Mouse (Mus musculus) kidney, embryonic 15.5 days (tissue): Measurements from ENCODE around the gene Dnm1l. TPM values are rescaled to one million over a fixed set of nuclear protein-coding genes. Genes with fewer than 3 reads are reported as not detected.
A peak's percentile ranks its signal among the peaks of the same experiment; 100 is the strongest.
"Not testable (repeated sequence)": the region's sequence is repeated elsewhere in the genome, so short reads cannot be mapped to it uniquely, and the experiment has no call there.

Source experiments
- ATAC-seq: fragments of 200-750 bp; cut with Nextera tagmentation; replicated peaks from 2 replicates; pipeline ENCODE4 v1.8.0; 2017; ENCODE audit warnings: moderate TSS enrichment; ENCODE audit not compliant: low FRiP score
- H3K27ac ChIP-seq: fragments of 300-500 bp; sonication (generic); 2 replicates; pipeline ENCODE4 v1.5.1; 2015; ENCODE audit warnings: mild to moderate bottlenecking, inconsistent platforms
- H3K27me3 ChIP-seq: fragments of 300-500 bp; sonication (generic); 2 replicates; pipeline ENCODE4 v1.6.1; 2015; ENCODE audit warnings: inconsistent platforms
- H3K36me3 ChIP-seq: fragments of 300-500 bp; sonication (generic); 2 replicates; pipeline ENCODE4 v1.6.1; 2015; ENCODE audit warnings: inconsistent platforms
- H3K4me1 ChIP-seq: fragments of 300-500 bp; sonication (generic); 2 replicates; pipeline ENCODE4 v1.6.1; 2015; ENCODE audit warnings: inconsistent platforms
- H3K4me2 ChIP-seq: fragments of 300-500 bp; sonication (generic); 2 replicates; pipeline ENCODE4 v1.6.1; 2015; ENCODE audit warnings: moderate library complexity, mild to moderate bottlenecking, inconsistent platforms
- H3K4me3 ChIP-seq: fragments of 300-500 bp; sonication (generic); replicated peaks from 2 replicates; pipeline ENCODE4 v1.5.1; 2015; ENCODE audit warnings: mild to moderate bottlenecking, inconsistent platforms
- H3K9ac ChIP-seq: fragments of 300-500 bp; sonication (generic); 2 replicates; pipeline ENCODE4 v1.6.1; 2015; ENCODE audit warnings: mild to moderate bottlenecking, inconsistent platforms
- H3K9me3 ChIP-seq: fragments of 300-500 bp; sonication (generic); replicated peaks from 2 replicates; pipeline ENCODE4 v1.6.1; 2016; ENCODE audit warnings: inconsistent platforms
- WGBS: fragments of 180-500 bp; shearing (Covaris S2); methylation state at CpG from one replicate; pipeline ENCODE4 v1.1.7; 2015; ENCODE audit warnings: mixed read lengths; 5-methylcytosine and 5-hydroxymethylcytosine counted together
- polyA plus RNA-seq: library from polyadenylated mRNA; unstranded; fragments of >200 nt; fragmentation: Nextera tagmentation; extraction: Ambion mirVana; gene quantifications from 2 replicates; pipeline ENCODE4 v1.2.1, GENCODE M21; 2015

Dnm1l gene
- 62.3 and 65.9 TPM in 2 replicates for polyA plus RNA-seq

DNA sequence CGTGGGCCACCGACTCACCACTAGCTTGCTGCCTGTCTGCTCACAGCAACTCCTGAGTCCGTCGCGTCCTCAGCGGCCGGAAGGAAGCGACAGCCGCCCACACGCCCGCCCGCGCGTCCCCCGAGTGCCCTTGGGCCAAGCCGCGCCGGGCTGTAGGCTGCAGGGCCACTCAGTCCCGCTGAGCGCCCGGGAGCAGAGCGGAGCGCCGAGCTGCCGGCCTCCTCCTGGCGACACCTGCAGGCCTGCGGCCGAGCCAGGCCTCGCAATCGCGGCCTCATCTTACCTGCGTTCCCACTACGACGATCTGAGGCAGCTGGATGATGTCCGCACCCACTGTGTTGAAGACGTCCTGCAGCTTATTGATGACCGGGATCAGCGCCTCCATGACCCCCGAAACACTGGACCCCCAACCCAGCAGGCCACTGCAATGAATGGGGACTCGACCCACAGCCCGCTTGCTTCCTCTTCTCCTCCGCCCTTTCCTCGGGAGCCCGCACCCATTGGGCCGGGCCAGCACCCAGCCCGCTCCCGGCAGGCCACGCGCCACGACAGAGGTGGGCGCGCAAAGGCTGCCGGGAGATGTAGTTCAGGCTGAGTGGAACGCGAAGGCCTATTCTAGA lies at the start of gene Dnm1l:
Dnm1l (minus strand) TSS at position 479 of the 620 bp plus-strand sequence.
- no peaks in the 10 kb centered on the region for H3K36me3 ChIP-seq
- H3K9me3 ChIP-seq = no peaks in the 10 kb centered on the region
- H3K27me3 ChIP-seq = no peaks in the 10 kb centered on the region
- peak within 1 kb of the TSS; percentile 78 for H3K9ac ChIP-seq
- peak; percentile 100 for ATAC-seq
- peak within 1 kb of the TSS; percentile 65 for H3K4me2 ChIP-seq
- peak within 1 kb of the TSS; percentile 94 for H3K27ac ChIP-seq
- H3K4me1 ChIP-seq = peaks cover 7% of the 10 kb centered on the region
- WGBS = under 1% methylated on average over 55 of the region's 55 CpGs
- peak within 1 kb of the TSS; percentile 92 for H3K4me3 ChIP-seq

DNA sequence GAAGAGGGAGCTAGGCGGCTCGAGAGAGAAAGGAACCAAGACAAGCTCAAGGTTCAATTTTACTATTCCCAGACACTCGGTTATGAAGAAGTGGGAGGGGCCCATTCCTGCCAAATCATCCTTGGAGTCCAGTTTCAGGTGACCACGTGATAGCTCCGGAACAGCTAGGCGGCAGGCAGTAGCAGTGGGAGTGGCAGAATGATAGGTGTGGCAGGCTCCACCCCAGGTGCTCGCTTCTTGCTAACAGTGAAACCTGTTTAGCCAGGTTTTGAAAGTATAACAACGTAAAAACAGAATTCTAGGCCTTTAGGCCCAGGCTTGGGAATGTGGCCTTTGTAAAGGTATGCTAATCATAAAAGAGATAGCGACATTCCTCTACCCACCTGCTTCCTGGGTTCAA lies 8.5 kb upstream of the Dnm1l start:
- H3K9ac ChIP-seq, H3K27me3 ChIP-seq, ATAC-seq, H3K4me1 ChIP-seq, H3K4me2 ChIP-seq, H3K27ac ChIP-seq, H3K36me3 ChIP-seq, H3K9me3 ChIP-seq, H3K4me3 ChIP-seq: not testable (repeated sequence)
- 62% methylated on average over 9 of the region's 9 CpGs for WGBS

DNA sequence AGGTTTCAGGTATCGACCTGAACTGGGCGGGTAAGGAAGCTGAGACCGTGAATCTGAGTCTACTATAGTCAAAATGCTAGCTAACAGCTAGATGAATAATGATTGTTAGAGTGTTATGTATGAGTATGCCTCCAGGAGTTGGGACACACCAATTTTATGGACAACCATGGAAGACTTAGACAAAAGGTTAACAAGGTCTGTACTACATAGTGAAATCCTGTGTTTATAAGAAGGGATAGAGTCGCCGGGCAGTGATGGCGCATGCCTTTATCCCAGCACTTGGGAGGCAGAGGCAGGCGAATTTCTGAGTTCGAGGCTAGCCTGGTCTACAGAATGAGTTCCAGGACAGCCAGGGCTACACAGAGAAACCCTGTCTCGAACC lies 333 bp upstream of the Dnm1l start:
- ATAC-seq, H3K9me3 ChIP-seq, H3K27me3 ChIP-seq, H3K27ac ChIP-seq, H3K9ac ChIP-seq, H3K36me3 ChIP-seq, H3K4me1 ChIP-seq: not testable (repeated sequence)
- Histone ChIP-seq H3K4me2 (peak overlapping the region; percentile 65), H3K4me3 (peak overlapping the region; percentile 92)
- WGBS = 57% methylated on average over 9 of the region's 9 CpGs

DNA sequence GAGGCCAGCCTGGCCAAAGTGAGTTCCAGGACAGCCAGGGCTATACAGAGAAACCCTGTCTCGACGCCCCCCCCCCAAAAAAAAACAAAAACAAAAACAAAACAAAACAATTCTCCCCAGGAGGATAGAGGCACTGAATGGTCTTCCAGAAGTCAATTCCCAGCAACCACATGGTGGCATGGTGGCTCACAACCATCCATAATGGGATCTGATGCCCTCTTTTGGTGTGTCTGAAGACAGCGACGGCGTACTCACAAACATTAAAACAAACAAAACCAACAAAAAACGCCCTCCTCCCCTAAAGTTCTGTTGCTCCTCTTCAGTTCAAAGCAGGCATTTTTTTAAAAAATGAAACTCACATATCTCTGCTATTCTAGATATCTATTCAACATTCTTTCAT lies 851 bp downstream of the Dnm1l start:
- Histone ChIP-seq H3K4me3 (peak overlapping the region; percentile 92), H3K9ac (peak overlapping the region; percentile 78), H3K4me1 (peaks cover 7% of the 10 kb centered on the region), H3K36me3 (peaks cover 3% of the 10 kb centered on the region), H3K4me2 (peak overlapping the region; percentile 65), H3K27me3 (no peaks in the 10 kb centered on the region), H3K9me3 (no peaks in the 10 kb centered on the region), H3K27ac (peak overlapping the region; percentile 94; the same call in 1 of the 2 replicates)
- WGBS = 8% methylated on average over 6 of the region's 6 CpGs
- ATAC-seq = no peak

- ATAC-seq = no peak
- no peaks in the 10 kb centered on the region for H3K4me1 ChIP-seq
- H3K4me3 ChIP-seq = no peak overlapping the region
- WGBS = 80% methylated on average over 5 of the region's 5 CpGs
- H3K4me2 ChIP-seq = no peak overlapping the region
- H3K9ac ChIP-seq = no peak overlapping the region
- no peak overlapping the region for H3K27ac ChIP-seq
- H3K27me3 ChIP-seq = no peaks in the 10 kb centered on the region
- H3K9me3 ChIP-seq = no peaks in the 10 kb centered on the region
- peaks cover 23% of the 10 kb centered on the region for H3K36me3 ChIP-seq
Measured at GRCm38 (mm10) chr16:16346420-16346819, 12.3 kb downstream of the Dnm1l start.

GRCm38 (mm10) chr16:16325775-16326336 lies 32.9 kb downstream of the Dnm1l start:
- Histone ChIP-seq H3K9ac (no peak overlapping the region), H3K4me2 (no peak overlapping the region), H3K27ac (no peak overlapping the region), H3K4me3 (no peak overlapping the region), H3K9me3 (no peaks in the 10 kb centered on the region), H3K4me1 (no peaks in the 10 kb centered on the region), H3K27me3 (no peaks in the 10 kb centered on the region), H3K36me3 (peaks cover 65% of the 10 kb centered on the region)
- 77% methylated on average over 5 of the region's 5 CpGs for WGBS
- ATAC-seq = no peak

- H3K36me3 ChIP-seq = peaks cover 77% of the 10 kb centered on the region
- 90% methylated on average over 5 of the region's 5 CpGs for WGBS
- no peak overlapping the region for H3K9ac ChIP-seq
Measured at GRCm38 (mm10) chr16:16311319-16311718, 47.4 kb downstream of the Dnm1l start.

GRCm38 (mm10) chr16:16303888-16304287 lies 54.9 kb downstream of the Dnm1l start:
- no peak for ATAC-seq
- H3K9ac ChIP-seq = peak overlapping the region; percentile 93
- no peaks in the 10 kb centered on the region for H3K9me3 ChIP-seq
- no peaks in the 10 kb centered on the region for H3K27me3 ChIP-seq
- peak overlapping the region; percentile 98 for H3K27ac ChIP-seq
- H3K4me2 ChIP-seq = peak overlapping the region; percentile 76
- H3K36me3 ChIP-seq = peaks cover 23% of the 10 kb centered on the region
- peak overlapping the region; percentile 97 for H3K4me3 ChIP-seq
- 18% methylated on average over 7 of the region's 7 CpGs for WGBS
- H3K4me1 ChIP-seq = peaks cover 17% of the 10 kb centered on the region

More at GRCm38 (mm10) chr16:16311319-16311718, 47.4 kb downstream of the Dnm1l start:
- Histone ChIP-seq H3K27me3 (no peaks in the 10 kb centered on the region), H3K27ac (no peak overlapping the region), H3K4me3 (no peak overlapping the region), H3K4me1 (no peaks in the 10 kb centered on the region), H3K4me2 (no peak overlapping the region), H3K9me3 (no peaks in the 10 kb centered on the region)
- no peak for ATAC-seq

- Histone ChIP-seq H3K27ac (peak overlapping the region; percentile 98), H3K4me3 (peak overlapping the region; percentile 97), H3K36me3 (peaks cover 19% of the 10 kb centered on the region), H3K4me1 (peaks cover 17% of the 10 kb centered on the region), H3K4me2 (peak overlapping the region; percentile 76), H3K9ac (peak overlapping the region; percentile 93), H3K27me3 (no peaks in the 10 kb centered on the region), H3K9me3 (no peaks in the 10 kb centered on the region)
- ATAC-seq = peak; percentile 77
- WGBS = under 1% methylated on average over 61 of the region's 61 CpGs
Measured at GRCm38 (mm10) chr16:16303138-16303827, 55.5 kb downstream of the Dnm1l start.

GRCm38 (mm10) chr16:16302369-16303137 lies 56.2 kb downstream of the Dnm1l start, which contains the start of gene Yars2:
Gene Yars2 (plus strand): TSS chr16:16302965.
- H3K27ac ChIP-seq = peak within 1 kb of the TSS; percentile 98
- H3K4me1 ChIP-seq = peaks cover 17% of the 10 kb centered on the region
- no peaks in the 10 kb centered on the region for H3K27me3 ChIP-seq
- H3K9ac ChIP-seq = peak within 1 kb of the TSS; percentile 93
- no peaks in the 10 kb centered on the region for H3K9me3 ChIP-seq
- peak; percentile 99 for ATAC-seq
- WGBS = under 1% methylated on average over 50 of the region's 50 CpGs
- H3K4me2 ChIP-seq = peak within 1 kb of the TSS; percentile 76
- H3K4me3 ChIP-seq = peak within 1 kb of the TSS; percentile 97
- peaks cover 13% of the 10 kb centered on the region for H3K36me3 ChIP-seq

DNA sequence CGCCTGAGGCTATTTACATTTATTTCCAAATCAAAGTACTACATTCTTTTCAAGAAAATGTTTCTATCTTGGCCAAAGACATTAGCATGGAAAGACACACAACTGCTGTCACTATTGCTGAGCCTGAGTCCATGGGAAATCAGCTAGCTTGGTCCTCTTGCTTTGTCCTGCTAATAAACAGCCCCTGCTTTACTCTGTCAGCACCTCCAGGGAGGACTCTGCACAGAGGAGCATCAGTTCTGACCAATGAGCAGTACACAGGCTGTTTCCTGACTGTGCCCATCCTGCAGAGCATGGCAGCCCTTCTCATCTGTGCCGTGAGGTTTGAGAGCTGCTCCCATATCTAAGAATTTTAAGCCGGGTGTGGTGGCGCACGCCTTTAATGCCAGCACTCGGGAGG lies 85.0 kb downstream of the Dnm1l start:
- H3K4me2 ChIP-seq = no peak overlapping the region
- no peak overlapping the region for H3K9ac ChIP-seq
- no peaks in the 10 kb centered on the region for H3K27me3 ChIP-seq
- H3K36me3 ChIP-seq = no peaks in the 10 kb centered on the region
- no peak overlapping the region for H3K27ac ChIP-seq
- no peak for ATAC-seq
- WGBS = 87% methylated on average over 6 of the region's 6 CpGs
- H3K4me3 ChIP-seq = no peak overlapping the region
- no peaks in the 10 kb centered on the region for H3K4me1 ChIP-seq
- no peaks in the 10 kb centered on the region for H3K9me3 ChIP-seq

- H3K4me3 ChIP-seq = no peak overlapping the region
- H3K4me1 ChIP-seq = no peaks in the 10 kb centered on the region
- H3K4me2 ChIP-seq = no peak overlapping the region
- H3K9me3 ChIP-seq = no peaks in the 10 kb centered on the region
- H3K27ac ChIP-seq = no peak overlapping the region
- H3K27me3 ChIP-seq = no peaks in the 10 kb centered on the region
- no peak for ATAC-seq
- WGBS = 28% methylated on average over 3 of the region's 3 CpGs
- H3K9ac ChIP-seq = no peak overlapping the region
- H3K36me3 ChIP-seq = no peaks in the 10 kb centered on the region
Measured at GRCm38 (mm10) chr16:16272978-16273377, 85.8 kb downstream of the Dnm1l start.
